Mouse (Mus musculus): ENCODE data around the gene Dop1b.
A peak's percentile ranks its signal among the peaks of the same experiment; 100 is the strongest.
"Not testable (repeated sequence)": the region's sequence is repeated elsewhere in the genome, so short reads cannot be mapped to it uniquely, and the experiment has no call there.

Dop1b gene

DNA sequence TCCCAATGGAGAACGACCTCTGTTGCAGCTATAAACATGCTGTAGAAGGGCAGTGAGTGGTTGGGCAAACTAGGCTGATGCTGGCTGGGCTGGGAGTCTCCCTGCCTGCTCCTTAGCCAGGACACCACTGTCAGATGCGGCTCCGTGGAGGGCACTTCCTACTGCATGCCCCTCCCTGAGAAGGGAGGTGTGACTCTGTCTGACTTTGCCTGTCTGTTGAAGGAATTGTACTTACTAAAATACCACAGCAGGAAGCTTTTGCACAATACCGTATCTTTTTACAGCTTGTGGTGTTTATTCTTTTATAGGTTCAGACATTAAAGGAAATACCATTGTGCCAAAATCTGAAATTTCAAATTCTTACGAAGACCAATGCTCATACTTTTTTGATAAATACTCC lies 40.1 kb downstream of the Dop1b start:
- DNase-seq (ENCODE audit: low read depth, low spot score): no peak

DNA sequence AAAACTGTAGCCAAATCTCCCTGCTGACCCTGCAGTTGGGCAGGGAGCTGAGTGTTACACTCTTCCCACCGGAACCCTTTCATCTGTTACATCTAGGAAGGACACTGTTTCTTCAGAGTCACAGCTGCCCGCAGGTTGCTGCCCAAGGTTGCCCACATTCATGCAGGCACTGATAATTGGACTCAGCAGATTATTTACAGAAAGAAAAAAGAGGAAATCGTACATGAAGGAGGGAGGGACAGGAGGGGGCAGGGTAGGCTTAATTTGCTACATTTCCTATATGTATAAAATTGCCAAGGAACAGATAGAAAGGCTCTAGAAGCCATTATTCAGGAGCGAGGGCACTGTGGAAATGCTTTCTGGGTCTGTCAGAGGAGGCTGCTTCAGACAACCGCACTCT lies 44.9 kb downstream of the Dop1b start:
- DNase-seq (ENCODE audit: low read depth, low spot score): no peak

DNA sequence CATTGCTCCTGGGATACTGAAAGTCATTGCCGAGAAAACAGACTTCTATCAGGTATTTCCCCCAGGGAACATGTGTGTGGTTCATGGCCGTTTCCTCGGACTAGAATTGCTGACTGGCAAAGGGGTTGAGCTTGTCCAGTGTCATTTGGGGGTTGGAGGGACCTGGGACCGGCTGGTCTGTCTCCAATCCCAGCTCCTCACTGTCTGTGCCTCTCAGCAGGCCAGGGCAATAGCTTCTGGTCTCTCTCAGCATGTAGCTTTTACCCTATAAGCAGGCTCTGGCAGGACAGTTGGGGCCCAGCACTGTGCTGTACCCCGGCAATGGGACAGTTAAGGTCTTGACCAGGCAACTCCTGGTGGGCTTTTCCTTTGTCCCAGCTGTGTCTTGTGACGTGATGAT lies 51.7 kb downstream of the Dop1b start:
- no peak for DNase-seq (ENCODE audit: low read depth, low spot score)

DNA sequence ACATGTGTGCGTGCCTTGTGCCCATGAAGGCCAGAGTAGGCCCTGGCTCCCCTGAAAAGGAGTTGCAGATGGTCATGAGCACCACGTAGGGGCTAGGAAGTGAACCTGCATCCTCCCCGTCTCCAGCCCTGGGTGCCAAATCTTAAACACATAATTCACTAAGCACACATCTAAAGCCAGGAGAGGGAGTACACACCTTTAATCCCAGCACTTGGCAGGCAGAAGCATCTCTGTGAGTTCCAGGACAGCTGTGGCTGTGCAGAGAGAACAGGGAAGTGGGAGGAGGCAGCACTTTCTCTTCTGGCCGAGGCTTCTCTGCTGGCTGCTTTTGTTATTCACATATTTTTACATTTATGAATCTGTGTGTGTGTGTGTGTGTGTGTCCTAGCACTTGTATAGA lies 52.9 kb downstream of the Dop1b start:
- DNase-seq (ENCODE audit: low read depth, low spot score): no peak

DNA sequence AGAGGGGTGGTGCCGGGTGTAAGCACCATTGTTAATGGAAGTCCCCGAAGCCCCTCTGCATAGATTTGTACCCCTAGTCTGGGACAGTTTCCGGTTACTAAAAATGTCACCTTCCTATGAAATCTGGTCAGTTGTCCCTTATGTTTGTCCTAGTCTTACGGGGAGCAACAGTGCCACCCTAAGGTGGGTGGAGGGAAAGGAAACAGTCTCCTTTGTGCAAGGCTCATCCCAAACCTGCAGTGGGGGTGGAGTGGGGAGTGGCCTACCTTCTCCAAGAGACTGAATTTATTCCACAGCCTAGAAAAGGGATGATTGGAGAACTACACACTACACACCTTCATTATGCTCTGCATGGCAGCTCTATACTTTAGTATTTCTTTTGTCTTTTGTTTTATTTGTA lies 55.3 kb downstream of the Dop1b start:
- DNase-seq (ENCODE audit: low read depth, low spot score): peak; percentile 45

DNA sequence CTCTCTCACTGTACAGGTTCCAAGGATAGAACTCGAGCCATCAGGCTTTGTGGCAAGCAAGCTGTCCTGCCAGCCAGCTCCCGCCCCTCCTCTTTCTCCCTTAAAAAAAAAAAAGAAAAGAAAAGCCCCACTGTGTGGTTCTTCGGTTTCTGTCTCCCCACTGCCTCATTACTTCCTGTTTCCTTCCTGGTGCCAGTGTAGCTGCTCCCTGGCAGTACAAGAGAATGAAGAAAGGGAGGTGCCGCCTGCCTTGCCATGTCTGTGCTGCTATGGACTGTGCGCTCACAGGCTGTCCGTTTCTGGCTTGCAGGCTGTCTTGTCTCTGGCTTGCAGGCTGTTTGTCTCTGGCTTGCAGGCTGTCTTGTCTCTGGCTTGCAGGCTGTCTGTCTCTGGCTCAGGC lies 55.8 kb downstream of the Dop1b start:
- DNase-seq (ENCODE audit: low read depth, low spot score): no peak

DNA sequence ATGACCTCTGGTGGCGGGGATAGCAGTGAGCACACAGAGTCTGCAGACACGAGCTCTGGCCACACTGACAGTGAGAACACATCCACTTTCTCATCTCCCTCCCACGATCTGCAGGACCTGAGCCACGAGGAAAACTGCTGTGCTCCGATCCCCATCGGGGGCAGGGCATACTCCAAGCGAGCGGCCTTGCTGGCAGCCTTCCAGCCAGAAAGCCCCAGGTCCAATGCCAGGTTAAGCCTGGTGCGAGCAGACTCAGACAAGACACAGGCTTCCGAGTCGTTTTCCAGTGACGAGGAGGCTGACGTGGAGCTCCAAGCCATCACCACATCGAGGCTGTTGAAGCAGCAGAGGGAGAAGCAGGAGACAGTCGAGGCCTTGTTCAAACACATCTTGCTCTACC lies 57.9 kb downstream of the Dop1b start:
- DNase-seq (ENCODE audit: low read depth, low spot score): no peak

DNA sequence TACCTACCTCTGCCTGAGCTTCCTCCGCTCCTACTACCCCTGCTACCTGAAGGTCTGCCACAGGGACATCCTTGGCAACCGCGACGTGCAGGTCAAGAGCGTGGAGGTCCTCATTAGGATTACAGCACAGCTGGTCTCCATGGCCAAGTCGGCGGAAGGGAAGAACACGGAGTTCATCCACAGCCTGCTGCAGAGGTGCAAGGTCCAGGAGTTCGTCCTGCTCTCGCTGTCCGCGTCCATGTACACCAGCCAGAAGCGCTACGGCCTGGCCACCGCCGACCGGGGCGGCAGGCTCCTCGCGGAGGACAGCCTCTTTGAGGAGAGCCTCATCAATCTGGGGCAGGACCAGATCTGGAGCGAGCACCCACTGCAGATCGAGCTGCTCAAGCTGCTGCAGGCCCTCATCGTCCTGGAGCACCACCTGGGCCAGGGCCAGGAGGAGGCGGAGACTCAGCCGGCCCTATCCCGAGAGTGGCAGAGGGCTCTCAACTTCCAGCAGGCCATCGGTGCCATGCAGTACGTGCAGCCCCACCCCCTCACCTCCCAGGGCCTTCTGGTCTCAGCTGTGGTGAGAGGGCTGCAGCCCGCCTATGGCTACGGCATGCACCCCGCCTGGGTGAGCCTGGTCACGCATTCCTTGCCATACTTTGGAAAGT lies 58.7 kb downstream of the Dop1b start:
- DNase-seq (ENCODE audit: low read depth, low spot score): no peak

DNA sequence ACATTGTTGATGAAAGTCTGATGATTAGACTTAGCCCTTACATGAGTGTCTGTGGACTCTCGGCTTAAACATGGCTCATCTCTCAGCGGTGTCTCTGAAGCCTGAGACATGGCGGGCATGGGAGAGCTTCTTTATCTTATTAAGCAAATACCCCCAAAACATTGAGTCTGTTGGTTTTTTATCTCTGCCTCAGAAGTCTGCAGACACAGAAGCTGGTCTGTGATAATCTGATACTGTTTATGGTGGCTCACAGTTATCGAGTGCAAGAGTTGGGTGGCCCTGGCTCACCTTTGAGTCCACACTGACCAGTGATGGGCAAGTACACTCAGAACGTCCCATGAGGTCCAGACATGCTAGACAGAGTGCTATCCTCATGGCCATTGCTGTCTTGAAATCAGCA lies 63.0 kb downstream of the Dop1b start:
- DNase-seq (ENCODE audit: low read depth, low spot score): no peak

DNA sequence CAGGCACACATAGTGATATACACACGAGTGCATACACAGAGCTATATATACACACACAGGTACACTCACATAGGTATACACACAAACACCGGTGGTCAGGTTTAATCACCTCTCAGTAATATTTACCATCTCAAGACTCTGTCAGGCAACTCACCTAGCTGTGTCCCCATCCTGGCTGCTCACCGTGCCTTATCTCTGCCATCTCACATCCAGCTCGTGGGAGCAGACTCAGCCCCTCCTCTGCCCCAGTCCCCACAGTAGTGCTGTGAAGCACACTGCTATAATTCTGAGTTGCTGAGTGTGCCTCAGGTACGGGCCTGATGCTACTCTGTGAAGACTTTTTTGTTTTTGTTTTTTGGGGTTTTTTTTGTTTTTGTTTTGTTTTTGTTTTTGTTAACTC lies 64.8 kb downstream of the Dop1b start:
- DNase-seq (ENCODE audit: low read depth, low spot score): no peak

DNA sequence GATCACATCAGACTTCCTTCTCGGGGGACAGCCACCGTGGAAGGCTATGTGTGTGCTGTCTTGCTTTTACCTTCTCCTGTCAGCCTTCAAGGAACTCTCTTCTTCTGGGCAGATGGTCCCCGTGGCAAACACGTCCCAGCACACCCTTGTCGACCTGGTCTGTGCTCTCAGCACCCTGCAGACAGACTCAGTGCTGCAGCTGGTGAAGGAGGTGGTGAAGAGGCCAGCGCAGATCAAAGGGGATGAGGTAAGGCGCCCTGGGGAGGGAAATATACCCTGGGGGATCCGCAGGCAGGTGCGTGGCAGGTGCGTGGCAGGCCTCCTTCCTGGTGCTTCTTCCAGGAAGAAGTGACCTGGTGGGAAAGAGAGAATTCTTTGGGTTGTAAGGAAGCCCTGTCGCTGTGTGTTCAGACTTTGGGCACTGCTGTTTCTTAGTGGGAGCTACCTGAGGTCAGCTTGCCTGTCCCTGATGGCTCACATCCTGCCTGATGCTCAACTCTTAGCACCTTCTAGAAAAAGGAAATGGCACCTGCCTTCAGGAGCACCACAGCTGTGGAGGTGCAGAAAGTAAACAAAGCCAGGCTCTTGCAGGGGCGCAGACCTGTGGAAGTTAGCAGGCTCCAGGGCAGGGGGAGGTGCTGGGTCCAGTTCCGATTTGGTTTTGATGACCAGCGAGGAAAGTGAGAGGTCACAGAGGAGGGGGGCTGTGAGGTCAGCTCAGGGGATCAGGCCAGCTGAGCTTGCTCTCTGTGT lies 65.7 kb downstream of the Dop1b start:
- no peak for DNase-seq (ENCODE audit: low read depth, low spot score)

DNA sequence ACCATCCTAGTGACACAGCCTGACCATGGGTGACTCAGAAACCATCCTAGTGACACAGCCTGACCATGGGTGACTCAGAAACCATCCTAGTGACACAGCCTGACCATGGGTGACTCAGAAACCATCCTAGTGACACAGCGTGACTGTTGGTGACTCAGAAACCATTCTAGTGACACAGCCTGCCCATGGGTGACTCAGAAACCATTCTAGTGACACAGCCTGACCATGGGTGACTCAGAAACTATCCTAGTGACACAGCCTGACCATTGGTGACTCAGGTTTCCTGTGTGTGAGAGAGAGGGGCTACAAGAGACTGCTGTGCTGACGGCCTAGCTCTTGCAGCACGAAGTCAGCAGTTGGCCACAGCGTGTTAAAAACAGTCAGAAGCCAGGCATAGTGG lies 66.7 kb downstream of the Dop1b start:
- not testable (repeated sequence) for DNase-seq (ENCODE audit: low read depth, low spot score)

DNA sequence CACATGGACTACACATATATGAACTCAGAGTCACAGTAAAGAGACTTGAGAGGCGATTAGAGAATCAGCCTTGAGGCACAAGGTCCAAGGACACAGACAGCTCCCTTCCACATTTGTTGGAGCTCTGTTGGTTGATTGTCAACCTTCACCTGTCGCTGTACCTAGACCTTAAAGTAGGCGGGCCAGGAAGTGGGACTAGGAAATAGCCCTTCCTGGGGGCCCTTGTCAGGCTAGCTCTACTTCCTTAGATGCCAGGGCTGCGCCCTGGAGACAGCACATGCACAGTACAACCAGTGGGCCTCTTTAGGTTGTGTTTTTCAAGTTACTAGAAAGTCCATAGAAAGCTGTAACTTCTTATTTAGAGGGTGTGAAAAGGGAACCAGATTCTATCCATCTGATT lies 67.8 kb downstream of the Dop1b start:
- DNase-seq (ENCODE audit: low read depth, low spot score): no peak

DNA sequence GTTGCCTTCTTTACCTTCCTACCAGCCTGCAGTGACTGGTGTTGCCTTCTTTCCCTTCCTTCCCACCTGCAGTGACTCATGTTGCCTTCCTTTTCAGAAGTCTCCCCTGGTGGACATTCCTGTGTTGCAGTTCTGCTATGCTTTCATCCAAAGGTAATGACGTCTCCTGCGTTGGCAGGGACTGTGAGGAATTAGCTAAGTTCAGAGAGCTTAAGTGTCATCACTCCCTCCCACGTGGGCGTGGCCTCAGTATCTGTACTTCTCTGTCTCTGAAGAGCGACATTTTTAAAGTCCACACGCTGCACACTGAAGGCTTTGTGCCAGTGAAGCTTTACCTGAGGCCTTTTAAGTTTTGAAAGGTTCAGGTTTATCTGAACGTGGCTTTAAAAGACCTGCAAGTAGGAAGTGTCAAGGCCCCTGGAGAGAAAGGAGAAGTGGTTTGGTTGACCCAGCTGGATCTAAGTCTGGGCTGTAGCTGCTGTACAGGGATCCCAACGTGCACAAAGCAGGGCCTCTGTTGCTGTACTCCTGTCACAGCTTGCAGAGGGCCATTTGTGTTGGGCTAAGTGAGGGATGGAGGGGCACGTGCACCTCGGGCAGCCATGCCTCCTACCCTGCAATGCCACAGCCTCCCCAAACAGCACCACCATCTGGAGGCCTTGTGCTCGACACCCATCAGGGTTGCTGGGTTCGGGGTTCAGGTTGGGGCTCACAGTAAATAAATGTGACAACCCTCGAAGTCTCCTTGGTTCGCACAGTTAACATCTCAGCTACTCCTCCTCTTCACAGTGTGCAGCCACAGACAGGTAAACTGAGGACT lies 69.2 kb downstream of the Dop1b start:
- DNase-seq (ENCODE audit: low read depth, low spot score): peak; percentile 84

DNA sequence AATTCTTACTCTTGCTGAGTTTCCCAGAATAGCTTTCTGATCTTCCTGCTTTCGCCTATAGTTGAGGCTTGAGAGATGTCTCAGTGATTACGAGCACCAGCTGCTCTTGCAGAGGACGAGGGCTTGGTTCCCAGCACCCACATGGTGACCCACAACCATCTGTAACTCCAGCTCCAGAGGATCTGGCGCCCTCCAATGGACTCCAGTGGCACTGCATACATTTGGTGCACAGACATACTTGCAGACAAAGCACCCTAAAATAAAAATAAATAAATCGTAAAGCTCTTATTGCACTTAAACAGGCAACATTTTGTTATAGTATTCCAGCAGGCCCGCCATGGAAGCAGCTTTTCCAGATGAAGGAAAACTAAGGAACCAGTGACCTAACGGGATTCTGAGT lies 72.5 kb downstream of the Dop1b start:
- peak; percentile 53 for DNase-seq (ENCODE audit: low read depth, low spot score)

DNA sequence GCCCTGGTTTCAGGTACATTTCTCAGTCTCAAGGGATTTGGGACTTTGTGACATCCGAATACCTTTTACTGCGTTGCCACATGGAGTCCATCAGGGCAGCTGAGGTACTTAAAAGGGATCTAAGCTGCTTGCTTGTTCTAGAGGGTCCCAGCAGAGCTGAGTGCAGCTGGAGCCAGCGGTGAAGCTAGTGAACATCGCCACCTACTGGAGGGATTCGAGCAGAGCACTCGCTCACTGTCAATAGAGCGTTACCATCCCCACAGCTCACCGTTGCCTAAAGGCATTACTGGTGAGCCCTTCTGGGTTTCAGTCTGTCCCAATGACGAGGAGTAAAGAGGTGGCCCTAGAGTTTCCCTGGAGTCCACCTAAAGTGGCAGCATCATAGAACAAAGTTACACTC lies 74.1 kb downstream of the Dop1b start:
- peak; percentile 85 for DNase-seq (ENCODE audit: low read depth, low spot score)

DNA sequence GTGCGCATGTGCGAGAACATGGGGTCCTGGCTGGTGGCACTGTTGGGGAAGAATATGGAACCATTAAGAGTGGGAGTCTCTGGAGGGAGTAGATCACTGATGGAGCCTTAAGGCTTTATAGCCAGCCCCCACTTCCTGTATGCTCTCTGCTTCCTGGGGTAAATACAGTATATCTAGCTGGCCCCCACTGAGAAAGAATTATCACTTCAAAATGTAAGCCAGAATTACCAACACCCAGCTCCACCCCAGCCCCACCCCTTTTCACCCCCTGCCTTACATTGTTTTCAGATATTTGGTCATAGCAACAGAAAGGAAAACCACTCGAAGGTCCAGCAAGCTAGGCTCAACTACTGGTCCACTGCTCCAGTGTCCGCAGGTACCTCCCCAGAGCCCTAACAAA lies 76.7 kb downstream of the Dop1b start:
- no peak for DNase-seq (ENCODE audit: low read depth, low spot score)

DNA sequence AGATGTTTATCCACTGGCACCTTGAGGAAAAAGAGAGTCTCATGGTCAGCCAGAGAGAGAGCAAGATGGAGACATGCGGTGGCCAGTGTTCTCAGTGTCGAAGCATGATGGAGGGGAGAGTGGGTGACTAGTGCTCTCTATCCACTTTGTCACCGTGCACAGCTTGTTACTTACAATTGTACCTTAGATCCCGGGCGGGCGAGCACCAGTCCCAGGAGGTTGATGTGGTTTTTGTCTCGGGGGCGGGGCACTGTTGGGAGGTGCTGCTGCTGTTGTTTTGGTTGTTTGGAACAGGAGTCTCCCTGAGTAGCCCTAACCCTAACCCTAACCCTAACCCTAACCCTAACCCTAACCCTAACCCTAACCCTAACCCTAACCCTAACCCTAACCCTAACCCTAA lies 77.2 kb downstream of the Dop1b start:
- DNase-seq (ENCODE audit: low read depth, low spot score): no peak

DNA sequence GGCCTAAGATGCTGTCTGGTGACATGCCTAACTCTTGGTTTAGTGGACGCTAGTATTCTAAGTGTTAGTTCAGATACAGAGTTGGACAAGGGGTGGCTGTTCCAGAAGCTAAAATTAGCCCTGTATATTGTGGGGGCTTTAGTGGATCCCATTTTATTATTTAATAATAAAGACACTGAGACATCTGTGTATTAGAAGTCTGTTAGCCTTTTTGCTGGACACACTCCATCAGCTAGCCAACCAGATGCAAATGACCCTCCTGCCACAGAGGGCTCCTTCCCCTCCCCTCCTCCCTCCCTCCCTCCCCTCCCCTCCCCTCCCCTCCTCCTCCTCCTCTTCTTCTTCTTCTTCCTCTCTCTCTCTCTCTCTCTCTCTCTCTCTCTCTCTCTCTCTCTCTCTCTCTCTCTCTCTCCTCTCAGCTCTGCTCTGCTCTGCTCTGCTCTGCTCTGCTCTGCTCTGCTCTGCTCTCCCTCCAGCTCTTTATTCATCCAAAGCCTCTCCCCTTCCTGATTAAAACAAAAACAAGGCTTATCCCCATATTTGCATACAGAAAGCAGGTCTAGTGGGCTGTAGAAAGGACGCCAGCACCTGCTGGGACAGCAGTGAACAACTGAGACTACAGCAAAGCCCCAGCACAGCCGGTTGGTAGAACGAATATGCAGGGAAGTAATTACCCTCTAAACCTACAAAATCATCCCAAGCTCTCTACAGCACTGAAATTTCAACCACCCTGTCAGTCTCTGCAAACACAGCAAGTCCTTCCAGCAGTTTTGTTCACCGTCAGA lies 78.5 kb downstream of the Dop1b start:
- peak; percentile 87 for DNase-seq (ENCODE audit: low read depth, low spot score)

DNA sequence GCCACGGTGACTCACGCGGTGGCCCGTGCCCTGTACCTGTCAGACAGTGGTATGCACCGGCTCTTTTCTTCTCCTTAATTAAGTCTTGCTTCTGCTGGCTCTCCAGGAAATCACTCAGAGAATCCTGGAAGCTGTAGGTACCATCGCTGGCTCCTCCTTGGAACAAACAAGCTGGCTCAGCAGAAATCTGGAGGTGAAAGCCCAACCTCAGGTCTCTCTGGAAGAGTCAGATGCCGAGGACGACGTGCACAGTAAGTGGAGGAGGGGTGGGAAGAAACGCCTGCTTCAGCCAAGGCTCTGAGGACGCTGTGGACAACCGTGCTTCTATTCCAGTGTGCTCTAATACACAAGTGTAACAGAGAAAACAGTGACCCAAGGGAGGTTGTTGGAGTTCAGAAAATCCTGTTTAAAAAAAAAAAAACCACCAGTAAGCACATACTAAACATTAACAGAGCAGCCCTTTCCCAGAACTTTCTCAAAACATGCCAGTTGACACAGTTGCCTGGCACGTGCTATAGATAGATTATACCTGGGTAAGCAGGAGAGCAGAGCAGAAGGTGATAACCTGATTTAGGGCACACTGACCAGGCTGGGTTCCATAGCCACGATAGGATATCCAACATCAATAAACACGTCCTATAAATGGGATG lies 81.4 kb downstream of the Dop1b start:
- DNase-seq (ENCODE audit: low read depth, low spot score): peak; percentile 33

DNA sequence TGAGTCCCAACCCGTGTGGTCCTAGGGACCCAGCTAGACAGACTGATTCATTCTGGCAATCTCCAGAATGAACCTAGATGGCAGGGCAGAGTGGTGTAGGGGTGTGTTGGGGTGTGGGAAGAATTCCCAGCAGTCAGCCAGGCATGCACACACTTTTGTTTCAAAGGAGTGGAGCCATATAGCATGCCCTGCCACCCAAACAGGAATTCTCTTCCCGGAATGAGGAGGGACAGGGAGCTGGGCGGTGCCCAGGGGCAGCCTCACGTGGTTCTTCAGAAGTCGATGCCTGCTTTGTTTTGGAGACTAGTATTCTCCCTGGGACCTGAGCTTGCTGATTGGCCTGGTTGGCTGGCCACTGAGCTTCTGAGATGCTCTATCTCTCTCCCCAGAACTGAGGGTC lies 83.1 kb downstream of the Dop1b start:
- peak; percentile 79 for DNase-seq (ENCODE audit: low read depth, low spot score)
